Mouse (Mus musculus) adrenal gland, adult 18-20 months (tissue): ENCODE results near the gene Mdm2. TPM values are rescaled to one million over a fixed set of nuclear protein-coding genes. Genes with fewer than 3 reads are reported as not detected.

Experiments
- DNase-seq, 2 experiments: peaks; one replicate each; pipeline ENCODE4 v3.0.0; 2021 to 2022; ENCODE audit warnings: low spot score in 2 of 2
- total RNA-seq, 2 experiments: library from RNA; stranded (reverse); gene quantifications; 1 replicate in 1 of 2; 2 replicates in 1 of 2; pipeline ENCODE4 v1.2.3; 2021

Gene Mdm2
- total RNA-seq, 2 experiments from 2014 or later = 48.2 to 54.8 TPM

- DNase-seq = no peak
Measured at GRCm38 (mm10) chr10:117645487-117645964, 65.0 kb downstream of the Mdm2 start.

DNA sequence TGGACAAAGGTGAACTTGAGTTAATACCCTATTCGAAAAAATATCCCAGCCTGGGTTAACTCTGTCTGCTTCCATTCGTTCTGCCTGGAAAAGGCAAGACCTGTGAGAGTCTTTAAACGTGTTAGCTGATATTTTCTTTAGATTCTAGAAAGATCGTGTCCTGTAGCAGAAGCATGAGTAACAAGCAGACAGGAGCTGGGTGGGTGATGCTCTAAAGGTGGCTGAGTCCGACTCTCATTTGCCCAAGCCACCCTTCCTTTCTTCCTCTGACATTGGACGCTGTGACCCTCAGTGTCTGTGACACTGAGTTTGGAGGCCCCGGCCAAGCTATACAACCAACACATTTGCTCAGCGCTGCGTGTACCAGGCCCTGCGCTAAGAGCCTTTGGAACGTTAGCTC is 65.7 kb downstream of the Mdm2 start:
- DNase-seq = no peak

DNA sequence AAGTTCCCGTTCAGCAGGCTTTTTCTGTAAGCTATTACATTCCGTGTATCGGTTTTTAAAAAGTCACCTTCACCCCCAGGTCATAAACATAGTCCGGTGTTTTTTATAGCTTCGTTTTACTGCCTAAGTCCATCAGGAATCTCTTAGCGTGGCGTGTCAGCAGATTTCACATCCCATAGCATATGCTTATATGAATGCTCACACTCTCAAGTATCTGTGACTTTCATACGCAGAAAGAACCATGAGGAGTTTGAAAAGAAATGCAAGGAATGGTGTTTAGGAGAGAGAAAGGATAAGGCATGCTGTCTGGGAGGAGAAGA is 66.2 kb downstream of the Mdm2 start:
- no peak for DNase-seq

- no peak for DNase-seq
Measured at GRCm38 (mm10) chr10:117643711-117644428, 66.7 kb downstream of the Mdm2 start.

- no peak for DNase-seq
Measured at GRCm38 (mm10) chr10:117643302-117643701, 67.3 kb downstream of the Mdm2 start.

DNA sequence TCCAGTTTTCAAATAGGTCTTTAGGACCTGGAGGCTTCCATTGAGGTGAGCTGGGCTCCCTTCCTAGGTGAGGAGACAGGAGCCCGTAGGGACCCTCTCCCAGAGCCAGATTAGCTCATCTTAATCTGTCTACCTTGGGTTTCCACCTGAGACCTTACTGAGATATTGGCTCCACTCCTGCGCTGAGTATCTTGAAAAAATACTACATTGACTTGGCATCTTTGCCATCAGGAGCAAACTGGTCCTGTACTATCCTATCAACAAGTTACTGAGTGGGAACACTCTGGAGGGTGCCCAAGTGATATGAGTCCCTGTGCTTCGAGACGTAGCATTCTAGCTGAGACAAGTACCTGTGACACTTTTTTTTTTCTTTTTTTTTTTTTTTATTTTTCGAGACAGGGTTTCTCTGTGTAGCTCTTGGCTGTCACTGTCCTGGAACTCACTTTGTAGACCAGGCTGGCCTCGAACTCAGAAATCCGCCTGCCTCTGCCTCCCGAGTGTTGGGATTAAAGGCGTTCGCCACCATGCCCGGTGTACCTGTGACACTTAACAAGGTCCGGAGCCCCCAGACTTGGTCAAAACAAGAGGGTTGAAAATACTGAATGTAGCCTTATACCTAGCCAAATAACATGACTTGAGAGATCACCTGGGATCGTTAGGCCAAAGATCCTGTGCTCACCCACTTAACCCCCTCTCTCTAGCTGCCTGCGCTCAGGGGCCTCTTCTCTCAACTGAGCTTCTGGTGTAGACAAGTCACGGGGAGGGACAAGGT is 67.9 kb downstream of the Mdm2 start:
- DNase-seq = no peak

DNA sequence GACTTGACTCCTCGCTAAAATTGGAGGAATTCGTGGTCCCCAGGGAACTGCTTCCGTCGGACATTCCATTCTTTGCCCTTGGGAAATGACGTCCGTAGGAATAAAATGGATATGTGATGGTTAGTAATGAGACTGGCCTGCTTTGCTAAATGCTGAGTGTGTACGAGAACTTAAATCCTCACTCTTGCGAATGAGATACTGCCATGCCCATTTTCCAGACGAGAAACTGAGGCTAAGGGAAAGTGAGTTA is 68.4 kb downstream of the Mdm2 start:
- no peak for DNase-seq

DNA sequence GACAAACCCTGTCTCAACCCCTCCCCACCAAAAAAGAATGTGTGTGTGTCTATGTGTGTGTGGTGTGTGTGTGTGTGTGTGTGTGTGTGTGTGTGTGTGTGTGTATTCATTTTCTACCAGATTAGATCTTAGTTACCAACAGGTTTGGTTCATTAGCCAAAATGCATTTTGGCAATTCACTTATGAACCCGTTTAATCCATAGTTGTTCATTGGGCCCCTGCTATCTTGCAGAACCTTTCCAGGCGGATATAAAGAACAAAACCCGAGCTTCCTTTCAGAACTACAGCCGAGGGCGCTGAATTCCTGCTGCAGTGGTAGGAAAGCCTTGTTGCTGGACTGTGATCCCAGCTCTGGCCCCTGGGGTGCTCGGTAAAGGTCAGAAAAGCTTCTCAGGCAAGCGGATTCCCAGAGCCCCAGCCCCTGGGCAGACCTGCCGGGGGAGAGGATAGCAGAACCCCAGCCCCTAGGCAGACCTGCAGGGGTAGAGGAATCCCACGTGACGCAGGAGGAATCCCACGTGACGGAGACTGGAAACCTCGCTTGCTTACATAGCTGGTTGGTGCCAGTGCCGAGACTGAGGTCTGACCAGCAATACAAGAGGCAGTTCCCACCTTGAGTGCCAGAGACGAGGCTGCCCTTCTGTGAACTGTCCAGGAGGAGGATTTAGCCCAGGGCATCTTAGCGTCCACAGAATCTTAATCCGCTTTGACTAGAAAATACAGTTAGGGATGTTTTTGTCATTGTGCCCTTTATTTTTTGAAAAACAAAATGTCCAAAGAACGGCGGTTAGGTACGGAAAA is 69.0 kb downstream of the Mdm2 start:
- no peak for DNase-seq

DNA sequence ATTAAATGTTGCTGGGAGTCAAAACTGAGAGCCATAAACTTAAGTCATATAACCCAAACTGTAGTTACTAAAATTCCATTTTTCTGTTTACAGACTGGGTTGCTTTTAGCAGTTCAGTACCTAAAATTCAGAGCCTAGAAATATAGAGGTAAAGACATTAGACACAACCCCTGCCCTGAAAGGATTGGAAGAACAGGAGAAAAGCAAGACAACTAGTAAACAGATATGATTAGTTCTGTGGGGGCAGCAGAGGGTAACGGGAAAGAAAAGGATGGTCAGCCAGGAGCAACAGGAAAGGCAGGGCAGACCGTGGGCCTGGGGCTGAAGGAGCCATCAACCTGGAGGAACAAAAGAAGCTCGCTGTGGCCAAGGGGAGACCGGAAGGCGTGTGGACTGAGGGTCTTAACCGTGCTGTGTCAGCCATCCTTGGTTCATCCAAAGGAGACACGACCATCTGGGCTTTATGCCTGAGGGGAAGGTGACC is 69.9 kb downstream of the Mdm2 start:
- no peak for DNase-seq

DNA sequence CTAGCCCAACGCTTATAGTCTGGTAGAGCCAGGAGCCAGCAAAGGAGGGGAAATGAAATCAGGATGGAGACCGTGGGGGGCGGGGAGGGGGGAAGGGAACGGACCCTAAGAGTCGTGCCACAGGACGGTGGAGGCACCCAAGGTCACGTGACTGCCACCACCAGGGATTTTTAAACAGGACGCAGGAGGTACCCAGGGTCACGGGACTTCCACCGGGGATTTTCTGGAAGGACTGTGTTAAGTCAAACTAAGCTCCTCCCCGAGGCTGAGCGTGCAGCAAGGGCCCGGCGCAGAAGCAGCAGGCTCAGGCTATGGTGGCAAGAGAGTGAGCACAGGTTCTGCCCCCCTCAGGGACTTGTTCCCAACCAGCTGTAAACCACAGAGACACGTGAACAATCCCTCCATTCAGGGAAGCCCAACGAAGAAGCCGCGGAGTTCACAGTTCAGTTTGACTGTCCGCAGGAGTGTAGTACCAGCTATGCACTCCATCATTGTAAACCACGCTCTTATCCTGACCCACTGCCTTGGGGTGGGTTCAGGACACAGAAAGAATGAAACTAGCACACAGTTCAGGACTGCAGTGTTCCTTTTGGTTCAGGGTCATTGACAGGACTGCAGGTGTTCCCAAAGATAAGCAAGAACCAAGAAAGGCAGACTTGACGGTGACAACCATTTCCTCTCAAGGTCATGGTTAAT is 70.5 kb downstream of the Mdm2 start:
- DNase-seq = peak in 1 of 2 experiments; percentile 27

- DNase-seq = no peak
Measured at GRCm38 (mm10) chr10:117639221-117639599, 71.3 kb downstream of the Mdm2 start.

Other genes with a start within 250 kb of the Mdm2 start
- gene Cpm, start 81.3 kb downstream of the Mdm2 start, total RNA-seq = 10 to 100 TPM; 20.3 to 33.2 TPM
- 10 to 100 TPM; 13.1 to 15.0 TPM for gene Slc35e3, start 35.6 kb upstream of the Mdm2 start, total RNA-seq
- gene Nup107, start 81.9 kb upstream of the Mdm2 start, total RNA-seq = 10 to 100 TPM in 1 of 2 experiments, 1 to 10 TPM in 1; 9.1 to 11.0 TPM
- gene Rap1b, start 135.3 kb upstream of the Mdm2 start, total RNA-seq = 100 to 1,000 TPM; 116 to 128 TPM